Mouse (Mus musculus) brain, embryonic 14.5 days (tissue): ENCODE measurements at regions not wholly inside any gene's neighbourhood (a gene's known extent, or its start where the extent isn't known, plus 50 kb on each side); places are given as distances from the start of the nearest gene placed in this dataset.

Source experiments
- CTCF ChIP-seq: fragments of 200-500 bp; IDR thresholded peaks from 2 replicates; pipeline ENCODE4 v1.5.1; 2012; ENCODE audit warnings: inconsistent platforms, mild to moderate bottlenecking, moderate library complexity, borderline replicate concordance; ENCODE audit not compliant: insufficient read depth, insufficient read length; ENCODE audit errors: extremely low read depth
- POLR2A ChIP-seq: fragments of 200-500 bp; IDR thresholded peaks from 2 replicates; pipeline ENCODE4 v1.6.1; 2012; ENCODE audit warnings: mild to moderate bottlenecking, inconsistent platforms, borderline replicate concordance; ENCODE audit not compliant: poor library complexity, insufficient read depth, insufficient read length, severe bottlenecking; ENCODE audit errors: extremely low read depth

DNA sequence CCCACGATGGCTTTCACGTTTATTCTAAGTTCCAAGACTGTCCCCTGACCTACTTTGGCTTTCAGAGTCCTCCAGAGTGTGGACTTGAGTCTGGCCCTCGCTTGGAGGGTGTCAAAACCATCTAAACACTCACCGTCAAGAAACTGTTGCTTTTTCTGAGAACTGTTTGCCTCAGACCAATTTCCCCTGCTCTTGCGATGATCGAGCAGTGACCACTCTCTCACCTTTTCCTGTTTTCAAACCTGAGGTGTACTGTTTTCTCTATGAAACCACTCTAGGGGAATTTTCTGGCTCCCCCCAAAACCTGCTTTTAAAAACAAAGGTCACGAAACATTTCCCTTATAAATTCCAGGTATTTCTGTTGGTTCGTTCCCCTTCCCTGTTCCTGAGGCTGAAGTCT lies 174.0 kb upstream of the Tab2 start:
- TF ChIP-seq POLR2A (no peak), CTCF (no peak)
